Mouse (Mus musculus): Measurements from ENCODE around the gene Tex19.2.

GRCm38 (mm10) chr11:121143325-121144015 lies 25.0 kb upstream of the Tex19.2 start:
- TF ChIP-seq CTCF (IDR thresholded peaks at IDR 0.05; ENCODE audit: extremely low read depth, insufficient read depth, insufficient read length, insufficient replicate concordance) (no peak), POLR2A (IDR thresholded peaks at IDR 0.05; ENCODE audit: low read depth, low read length) (no peak)
